Mouse (Mus musculus): ENCODE measurements around the gene Boc. TPM values are rescaled to one million over a fixed set of nuclear protein-coding genes. Genes with fewer than 3 reads are reported as not detected.
A peak's percentile ranks its signal among the peaks of the same experiment; 100 is the strongest.

Boc gene
- polyA plus RNA-seq, 1 experiment from 2014 or later = 34.3 TPM

DNA sequence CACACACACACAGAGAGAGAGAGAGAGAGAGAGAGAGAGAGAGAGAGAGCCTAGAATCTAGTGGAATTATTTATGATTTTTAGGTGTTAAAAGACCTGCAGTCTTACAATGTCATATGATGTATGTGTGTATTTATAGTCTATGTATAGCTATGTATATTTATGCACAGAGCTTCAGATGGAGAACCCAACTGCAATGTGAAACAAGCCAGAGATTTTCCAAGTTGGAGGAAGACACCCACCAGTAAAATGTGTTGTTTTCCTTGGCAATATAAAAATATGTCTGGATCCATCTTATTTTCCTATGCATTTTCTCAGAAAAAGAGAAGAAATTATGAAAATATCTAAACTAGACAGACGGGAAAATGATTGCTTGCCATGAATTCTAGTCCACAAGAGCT lies 32.7 kb downstream of the Boc start:
- Histone ChIP-seq H3K27ac (no peak overlapping the region), H3K9ac (no peak overlapping the region), H3K9me3 (no peaks in the 10 kb centered on the region), H3K27me3 (replicated peaks) (no peaks in the 10 kb centered on the region), H3K4me2 (replicated peaks) (no peak overlapping the region), H3K4me3 (no peak overlapping the region), H3K36me3 (peaks cover 8% of the 10 kb centered on the region; the same call in 1 of the 2 replicates), H3K4me1 (peaks cover 45% of the 10 kb centered on the region)
- WGBS = 76% methylated on average over 1 of the region's 1 CpGs
- no peak for ATAC-seq (ENCODE audit: low FRiP score, low read depth)

DNA sequence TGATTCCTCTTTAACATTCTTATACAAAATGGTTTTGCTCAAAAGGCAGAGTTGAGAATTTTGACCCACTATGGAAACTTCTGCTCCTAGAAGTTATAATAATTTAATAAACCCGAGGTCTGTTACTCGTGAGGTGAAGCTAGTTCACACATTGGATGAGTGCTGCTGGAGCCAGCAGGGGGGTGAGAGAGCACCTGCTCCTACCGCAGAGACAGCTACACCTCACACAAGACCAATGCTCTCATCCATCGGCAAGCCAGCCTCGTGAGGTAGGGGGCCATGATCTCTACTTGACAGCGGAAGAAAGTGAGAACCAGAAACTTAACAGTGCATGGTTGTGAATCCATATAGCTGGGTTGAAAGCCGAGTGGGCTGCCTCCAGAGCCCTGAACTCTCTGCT lies 35.1 kb downstream of the Boc start:
- Histone ChIP-seq H3K27ac (no peak overlapping the region), H3K27me3 (replicated peaks) (no peaks in the 10 kb centered on the region), H3K4me3 (no peak overlapping the region), H3K4me1 (peaks cover 26% of the 10 kb centered on the region), H3K9ac (no peak overlapping the region), H3K9me3 (no peaks in the 10 kb centered on the region), H3K4me2 (replicated peaks) (no peak overlapping the region), H3K36me3 (peaks cover 32% of the 10 kb centered on the region)
- 79% methylated on average over 7 of the region's 7 CpGs for WGBS
- no peak for ATAC-seq (ENCODE audit: low FRiP score, low read depth)

- no peak overlapping the region for H3K4me3 ChIP-seq
- no peaks in the 10 kb centered on the region for H3K9me3 ChIP-seq
- H3K4me1 ChIP-seq = no peaks in the 10 kb centered on the region
- no peaks in the 10 kb centered on the region for H3K27me3 ChIP-seq (replicated peaks)
- ATAC-seq (ENCODE audit: low FRiP score, low read depth) = no peak
- H3K27ac ChIP-seq = no peak overlapping the region
- no peak overlapping the region for H3K4me2 ChIP-seq (replicated peaks)
- WGBS = 85% methylated on average over 6 of the region's 6 CpGs
- peaks cover 68% of the 10 kb centered on the region for H3K36me3 ChIP-seq
- H3K9ac ChIP-seq = no peak overlapping the region
Observed at GRCm38 (mm10) chr16:44516498-44516897, 42.2 kb downstream of the Boc start.

- Histone ChIP-seq H3K4me1 (no peaks in the 10 kb centered on the region), H3K36me3 (peaks cover 56% of the 10 kb centered on the region), H3K27me3 (replicated peaks) (no peaks in the 10 kb centered on the region), H3K4me3 (no peak overlapping the region), H3K4me2 (replicated peaks) (no peak overlapping the region), H3K9me3 (no peaks in the 10 kb centered on the region), H3K27ac (no peak overlapping the region), H3K9ac (no peak overlapping the region)
- WGBS = 82% methylated on average over 13 of the region's 13 CpGs
- ATAC-seq (ENCODE audit: low FRiP score, low read depth) = no peak
Observed at GRCm38 (mm10) chr16:44510521-44511213, 48.0 kb downstream of the Boc start.

DNA sequence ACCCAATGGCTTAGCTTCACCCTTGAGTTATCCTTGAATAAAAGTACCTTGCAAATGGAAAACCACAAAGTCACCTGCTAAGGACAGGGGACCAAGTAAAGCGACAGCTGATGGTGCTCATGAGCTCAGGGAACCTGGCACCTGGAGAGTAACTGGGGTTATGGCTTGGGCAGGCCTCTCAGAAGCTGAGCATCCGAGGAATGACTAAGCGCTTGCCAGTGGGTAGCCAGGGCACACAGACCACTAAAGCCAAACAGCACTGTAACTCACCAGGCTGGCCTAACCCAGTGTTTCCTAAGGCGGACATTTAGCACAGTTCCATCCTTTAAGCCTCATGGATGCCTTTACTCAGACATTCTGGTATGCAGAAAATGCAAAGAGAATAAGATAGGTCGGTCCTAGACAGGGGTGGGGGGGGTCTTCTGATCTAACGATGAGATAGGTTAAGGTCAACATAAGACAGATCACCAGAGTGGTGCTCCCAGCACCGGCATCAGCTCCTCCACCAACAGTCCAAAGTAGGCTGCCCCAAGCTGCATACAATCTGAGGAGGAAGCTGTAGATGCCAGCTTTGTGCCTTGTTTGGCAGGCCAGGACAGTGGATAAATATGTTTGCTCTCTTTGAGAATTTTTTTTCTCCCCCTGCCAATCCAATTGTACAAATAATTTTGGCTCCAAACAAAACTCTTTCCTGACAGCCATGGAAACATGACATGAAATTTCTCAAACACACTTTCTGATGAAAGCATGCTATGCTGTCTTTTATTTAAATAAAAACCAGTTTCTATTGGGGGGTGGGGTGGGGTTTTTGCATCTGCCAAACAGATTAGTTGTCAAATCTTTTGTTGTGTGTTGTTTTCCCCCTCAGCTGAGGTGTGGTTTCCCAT lies 49.0 kb downstream of the Boc start:
- 89% methylated on average over 7 of the region's 7 CpGs for WGBS
- H3K36me3 ChIP-seq = peaks cover 55% of the 10 kb centered on the region
- H3K27ac ChIP-seq = no peak overlapping the region
- no peaks in the 10 kb centered on the region for H3K27me3 ChIP-seq (replicated peaks)
- H3K9me3 ChIP-seq = no peaks in the 10 kb centered on the region
- H3K4me2 ChIP-seq (replicated peaks) = no peak overlapping the region
- H3K4me1 ChIP-seq = no peaks in the 10 kb centered on the region
- ATAC-seq (ENCODE audit: low FRiP score, low read depth) = no peak
- no peak overlapping the region for H3K4me3 ChIP-seq
- H3K9ac ChIP-seq = no peak overlapping the region

GRCm38 (mm10) chr16:44508772-44509171 lies 49.9 kb downstream of the Boc start:
- Histone ChIP-seq H3K36me3 (peaks cover 61% of the 10 kb centered on the region), H3K4me2 (replicated peaks) (no peak overlapping the region), H3K9me3 (no peaks in the 10 kb centered on the region), H3K27ac (no peak overlapping the region), H3K4me1 (no peaks in the 10 kb centered on the region), H3K9ac (no peak overlapping the region), H3K27me3 (replicated peaks) (no peaks in the 10 kb centered on the region), H3K4me3 (no peak overlapping the region)
- WGBS = 92% methylated on average over 13 of the region's 13 CpGs
- no peak for ATAC-seq (ENCODE audit: low FRiP score, low read depth)

GRCm38 (mm10) chr16:44508025-44508424 lies 50.7 kb downstream of the Boc start:
- no peak overlapping the region for H3K4me2 ChIP-seq (replicated peaks)
- no peak for ATAC-seq (ENCODE audit: low FRiP score, low read depth)

GRCm38 (mm10) chr16:44507027-44507929 lies 51.4 kb downstream of the Boc start:
- H3K36me3 ChIP-seq = peaks cover 63% of the 10 kb centered on the region
- ATAC-seq (ENCODE audit: low FRiP score, low read depth) = no peak
- H3K27me3 ChIP-seq (replicated peaks) = no peaks in the 10 kb centered on the region
- no peak overlapping the region for H3K4me3 ChIP-seq
- 72% methylated on average over 10 of the region's 10 CpGs for WGBS
- no peak overlapping the region for H3K9ac ChIP-seq
- H3K27ac ChIP-seq = no peak overlapping the region
- no peaks in the 10 kb centered on the region; the same call in 1 of the 2 replicates for H3K4me1 ChIP-seq
- no peak overlapping the region for H3K4me2 ChIP-seq (replicated peaks)
- H3K9me3 ChIP-seq = no peaks in the 10 kb centered on the region

More at GRCm38 (mm10) chr16:44508025-44508424, 50.7 kb downstream of the Boc start:
- Histone ChIP-seq H3K4me3 (no peak overlapping the region), H3K27ac (no peak overlapping the region), H3K9ac (no peak overlapping the region), H3K9me3 (no peaks in the 10 kb centered on the region), H3K36me3 (peaks cover 64% of the 10 kb centered on the region), H3K27me3 (replicated peaks) (no peaks in the 10 kb centered on the region), H3K4me1 (no peaks in the 10 kb centered on the region; the same call in 1 of the 2 replicates)
- 85% methylated on average over 5 of the region's 5 CpGs for WGBS

GRCm38 (mm10) chr16:44505243-44505642 lies 53.5 kb downstream of the Boc start:
- Histone ChIP-seq H3K4me3 (no peak overlapping the region), H3K9me3 (no peaks in the 10 kb centered on the region), H3K9ac (no peak overlapping the region), H3K27me3 (replicated peaks) (no peaks in the 10 kb centered on the region), H3K4me1 (no peaks in the 10 kb centered on the region; the same call in 1 of the 2 replicates), H3K27ac (no peak overlapping the region), H3K36me3 (peaks cover 70% of the 10 kb centered on the region), H3K4me2 (replicated peaks) (no peak overlapping the region)
- WGBS = 95% methylated on average over 1 of the region's 1 CpGs
- ATAC-seq (ENCODE audit: low FRiP score, low read depth) = no peak

- Histone ChIP-seq H3K4me3 (no peak overlapping the region), H3K4me1 (no peaks in the 10 kb centered on the region; the same call in 1 of the 2 replicates), H3K36me3 (peaks cover 79% of the 10 kb centered on the region), H3K9ac (no peak overlapping the region), H3K27me3 (replicated peaks) (no peaks in the 10 kb centered on the region), H3K9me3 (no peaks in the 10 kb centered on the region), H3K4me2 (replicated peaks) (no peak overlapping the region), H3K27ac (0 out of 2 replicates have a peak overlapping the region, but pooled peaks have one; percentile 20)
- 68% methylated on average over 8 of the region's 8 CpGs for WGBS
- peak; percentile 30; the same call in 1 of the 2 replicates for ATAC-seq (ENCODE audit: low FRiP score, low read depth)
Observed at GRCm38 (mm10) chr16:44502895-44503575, 55.7 kb downstream of the Boc start.

GRCm38 (mm10) chr16:44502325-44502724 lies 56.4 kb downstream of the Boc start:
- Histone ChIP-seq H3K27me3 (replicated peaks) (no peaks in the 10 kb centered on the region), H3K9me3 (no peaks in the 10 kb centered on the region), H3K27ac (no peak overlapping the region), H3K36me3 (peaks cover 77% of the 10 kb centered on the region), H3K4me3 (no peak overlapping the region), H3K4me2 (replicated peaks) (no peak overlapping the region), H3K9ac (no peak overlapping the region), H3K4me1 (no peaks in the 10 kb centered on the region; the same call in 1 of the 2 replicates)
- WGBS = 85% methylated on average over 7 of the region's 7 CpGs
- no peak for ATAC-seq (ENCODE audit: low FRiP score, low read depth)

Measured in neural tube, embryonic 12.5 days (tissue).